Mouse (Mus musculus) lung, postnatal 0 days (tissue): ENCODE measurements around the gene Gspt1. TPM values are rescaled to one million over a fixed set of nuclear protein-coding genes. Genes with fewer than 3 reads are reported as not detected.
"Not testable (repeated sequence)": the region's sequence is repeated elsewhere in the genome, so short reads cannot be mapped to it uniquely, and the experiment has no call there.

Experiments used
- ATAC-seq: fragments of 200-750 bp; cut with Nextera tagmentation; 2 replicates; pipeline ENCODE4 v1.8.0; 2017; ENCODE audit warnings: moderate library complexity
- DNase-seq: peaks from one replicate; pipeline ENCODE4 v3.0.0-alpha.2; 2016; ENCODE audit warnings: low spot score
- H3K27ac ChIP-seq: fragments of 300-500 bp; sonication (generic); 2 replicates; pipeline ENCODE4 v1.5.1; 2014; ENCODE audit warnings: antibody characterized with exemption, mild to moderate bottlenecking, low read length, mixed read lengths
- H3K27me3 ChIP-seq: fragments of 300-500 bp; sonication (generic); replicated peaks from 2 replicates; pipeline ENCODE4 v1.6.1; 2014; ENCODE audit warnings: low read length, mixed read lengths; ENCODE audit not compliant: insufficient read depth
- H3K36me3 ChIP-seq: fragments of 300-500 bp; sonication (generic); 2 replicates; pipeline ENCODE4 v1.6.1; 2014; ENCODE audit warnings: low read length, mixed read lengths; ENCODE audit not compliant: insufficient read depth
- H3K4me1 ChIP-seq: fragments of 300-500 bp; sonication (generic); 2 replicates; pipeline ENCODE4 v1.6.1; 2014; ENCODE audit warnings: antibody characterized with exemption, low read depth, low read length, mixed read lengths; ENCODE audit not compliant: insufficient read depth
- H3K4me2 ChIP-seq: fragments of 300-500 bp; sonication (generic); replicated peaks from 2 replicates; pipeline ENCODE4 v1.6.1; 2014; ENCODE audit warnings: low read depth, mild to moderate bottlenecking, low read length, moderate library complexity, mixed read lengths
- H3K4me3 ChIP-seq: fragments of 300-500 bp; sonication (generic); 2 replicates; pipeline ENCODE4 v1.5.1; 2014; ENCODE audit warnings: low read depth, low read length
- H3K9ac ChIP-seq: fragments of 300-500 bp; sonication (generic); replicated peaks from 2 replicates; pipeline ENCODE4 v1.6.1; 2014; ENCODE audit warnings: low read depth, mild to moderate bottlenecking
- H3K9me3 ChIP-seq: fragments of 300-500 bp; sonication (generic); 2 replicates; pipeline ENCODE4 v1.6.1; 2016; ENCODE audit warnings: low read length, mixed read lengths
- CTCF ChIP-seq: IDR thresholded peaks from 2 replicates; pipeline ENCODE4 v1.5.1; 2016; ENCODE audit warnings: antibody characterized with exemption, mild to moderate bottlenecking
- EP300 ChIP-seq: IDR thresholded peaks from 2 replicates; pipeline ENCODE4 v1.6.1; 2016; ENCODE audit warnings: antibody characterized with exemption, mild to moderate bottlenecking, control low read depth
- WGBS: fragments of 180-500 bp; shearing (Covaris S2); extraction: QIAGEN DNeasy Blood & Tissue Kit; methylation state at CpG from one replicate; pipeline ENCODE4 v1.1.7; 2014; 5-methylcytosine and 5-hydroxymethylcytosine counted together
- polyA plus RNA-seq: library from polyadenylated mRNA; unstranded; fragments of >200 nt; fragmentation: Nextera tagmentation; extraction: Ambion mirVana; gene quantifications from 2 replicates; pipeline ENCODE4 v1.2.1, GENCODE M21; 2015

Gspt1 gene
- polyA plus RNA-seq, result 34.2 and 37.4 TPM in 2 replicates

DNA sequence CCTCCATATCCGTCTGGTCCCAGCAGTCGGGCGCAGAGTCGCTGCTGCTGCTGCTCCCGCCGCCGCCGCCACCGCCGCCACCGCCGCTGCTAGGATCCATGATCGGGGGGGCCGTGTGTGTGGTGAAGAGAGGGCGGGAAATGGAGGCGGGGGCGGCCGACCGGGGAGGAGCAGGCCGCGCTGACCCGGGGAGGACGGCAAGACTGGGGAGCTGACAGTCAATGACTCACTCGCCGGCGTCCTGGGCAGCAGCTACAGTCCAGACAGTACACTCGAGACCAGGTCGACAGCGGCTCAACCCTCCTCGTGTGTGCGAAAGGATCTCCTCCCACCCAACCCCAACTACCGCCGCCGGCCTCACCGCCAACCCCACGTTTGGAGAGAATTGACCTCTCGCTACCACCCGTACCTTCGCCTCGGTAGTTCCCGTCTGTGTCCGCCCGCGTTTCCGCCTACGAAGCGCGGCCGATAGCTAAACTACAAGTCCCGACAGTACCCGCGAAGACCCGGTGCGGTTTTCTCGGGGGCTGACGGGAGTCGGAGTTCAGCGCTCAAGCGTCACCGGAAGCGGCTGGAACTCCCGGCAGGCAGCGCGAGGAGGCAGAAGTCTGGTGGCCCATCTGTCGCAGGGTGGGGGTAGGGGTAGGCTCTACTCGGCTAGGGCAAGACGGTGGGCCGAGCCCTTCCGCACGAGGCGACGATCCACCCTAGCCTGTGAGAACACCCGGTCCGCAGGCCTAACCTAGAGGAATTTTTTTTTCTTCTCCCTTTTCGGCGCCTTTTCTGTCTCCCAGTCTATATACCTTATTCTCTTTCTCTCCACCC lies at the start of gene Gspt1:
Gene Gspt1 (minus strand): TSS at position 428 of the 825 bp plus-strand sequence.
- TF ChIP-seq CTCF (peak; percentile 4; the same call in 1 of the 2 replicates), EP300 (peak; percentile 20; the same call in 1 of the 2 replicates)
- Histone ChIP-seq H3K9ac (peak within 1 kb of the TSS; percentile 88), H3K4me1 (peaks cover 6% of the 10 kb centered on the region; the same call in 1 of the 2 replicates), H3K9me3 (no peaks in the 10 kb centered on the region), H3K27me3 (no peaks in the 10 kb centered on the region), H3K4me2 (peak within 1 kb of the TSS; percentile 84), H3K36me3 (no peaks in the 10 kb centered on the region), H3K27ac (peak within 1 kb of the TSS; percentile 98), H3K4me3 (peak within 1 kb of the TSS; percentile 94)
- ATAC-seq, result peak; percentile 97
- DNase-seq, result peak; percentile 100
- WGBS, result under 1% methylated on average over 69 of the region's 76 CpGs

DNA sequence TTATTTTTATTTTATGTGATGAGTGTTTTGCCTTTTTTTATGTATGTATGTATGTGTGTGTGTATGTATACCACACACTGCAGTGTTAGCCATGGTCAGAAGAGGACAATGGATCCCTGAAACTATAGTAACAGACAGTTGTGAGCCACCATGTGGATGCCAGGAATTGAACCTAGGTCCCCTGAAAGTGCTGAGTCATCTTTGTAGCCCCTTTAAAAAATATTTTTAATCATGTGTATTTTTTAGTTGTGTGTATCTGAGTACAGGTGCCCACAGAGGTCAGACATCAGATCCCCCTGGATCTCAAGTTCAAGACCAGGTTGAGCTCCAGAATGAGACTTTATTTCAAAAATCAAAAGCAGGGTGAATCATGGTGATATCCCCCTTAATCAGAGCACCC lies 49.6 kb upstream of the Gspt1 start:
- no peak overlapping the region for H3K4me2 ChIP-seq
- no peak overlapping the region for H3K9ac ChIP-seq
- no peaks in the 10 kb centered on the region for H3K27me3 ChIP-seq
- H3K4me1 ChIP-seq, result no peaks in the 10 kb centered on the region
- H3K36me3 ChIP-seq, result no peaks in the 10 kb centered on the region
- H3K4me3 ChIP-seq, result no peak overlapping the region
- ATAC-seq (no peak), DNase-seq (no peak)
- H3K27ac ChIP-seq, result no peak overlapping the region
- H3K9me3 ChIP-seq, result no peaks in the 10 kb centered on the region
- no peak for TF ChIP-seq CTCF
- no peak for TF ChIP-seq EP300

DNA sequence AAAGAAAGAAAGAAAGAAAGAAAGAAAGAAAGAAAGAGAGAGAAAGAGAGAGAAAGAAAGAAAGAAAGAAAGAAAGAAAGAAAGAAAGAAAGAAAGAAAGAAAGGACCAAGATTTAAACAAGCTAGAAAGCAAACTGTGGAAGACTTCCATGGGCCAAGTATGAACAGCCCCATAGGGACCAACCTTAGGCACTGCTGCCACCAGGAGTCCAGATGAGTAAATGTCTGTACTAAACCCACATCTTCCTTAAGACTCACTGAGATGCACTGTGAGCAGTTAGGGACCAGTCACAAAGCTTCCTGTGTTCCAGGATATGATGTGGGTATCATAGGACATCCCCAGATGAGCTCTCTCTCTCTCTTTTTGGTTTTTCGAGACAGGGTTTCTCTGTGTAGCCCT lies 43.6 kb upstream of the Gspt1 start:
- 69% methylated on average over 1 of the region's 1 CpGs for WGBS
- H3K27ac ChIP-seq, H3K4me2 ChIP-seq, H3K36me3 ChIP-seq, H3K4me3 ChIP-seq, H3K9me3 ChIP-seq, H3K9ac ChIP-seq, H3K4me1 ChIP-seq, H3K27me3 ChIP-seq: not testable (repeated sequence)
- ATAC-seq (peak; percentile 48; the same call in 1 of the 2 replicates), DNase-seq (peak; percentile 40)
- TF ChIP-seq CTCF, result peak; percentile 64

DNA sequence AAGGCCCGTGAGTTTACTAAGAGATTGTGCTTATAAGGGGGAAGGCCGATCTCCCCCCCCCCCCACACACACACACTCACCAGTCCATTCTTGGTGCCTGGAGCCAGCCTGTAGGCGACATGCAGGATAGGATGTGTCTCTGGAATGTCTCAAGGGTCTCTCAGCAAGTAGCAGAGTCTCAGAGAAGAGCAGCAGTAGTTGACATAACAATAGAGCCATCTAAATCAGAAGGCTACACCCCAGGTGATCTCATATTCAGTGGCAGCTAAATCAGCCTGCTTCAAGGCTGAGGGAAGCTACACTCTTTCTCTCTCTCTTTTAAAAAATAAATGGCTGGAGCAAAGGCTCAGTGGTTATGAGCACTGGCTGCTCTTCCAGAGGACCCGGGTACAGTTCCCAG lies 41.5 kb upstream of the Gspt1 start:
- not testable (repeated sequence) for H3K9me3 ChIP-seq, H3K27ac ChIP-seq, H3K4me2 ChIP-seq, ATAC-seq, H3K4me1 ChIP-seq, H3K27me3 ChIP-seq, H3K9ac ChIP-seq, H3K4me3 ChIP-seq, DNase-seq, H3K36me3 ChIP-seq
- 76% methylated on average over 4 of the region's 4 CpGs for WGBS

DNA sequence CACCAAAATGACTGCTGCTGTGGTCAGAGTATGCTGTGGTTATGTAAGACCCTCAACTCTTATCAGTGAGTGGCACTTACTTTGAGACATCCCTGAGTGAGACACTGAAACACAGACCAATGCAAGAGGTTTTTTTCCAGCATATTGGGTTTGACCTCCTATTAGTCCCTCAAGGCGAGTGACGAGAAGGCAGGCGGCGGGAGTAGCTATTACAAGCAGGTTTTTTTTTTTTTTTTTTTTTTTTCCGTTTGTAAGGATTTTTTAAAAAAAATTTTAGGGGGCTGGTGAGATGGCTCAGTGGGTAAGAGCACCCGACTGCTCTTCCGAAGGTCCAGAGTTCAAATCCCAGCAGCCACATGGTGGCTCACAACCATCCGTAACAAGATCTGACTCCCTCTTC lies 34.7 kb upstream of the Gspt1 start:
- H3K27ac ChIP-seq, H3K36me3 ChIP-seq, H3K9me3 ChIP-seq, H3K4me2 ChIP-seq, ATAC-seq, DNase-seq, H3K4me3 ChIP-seq, H3K27me3 ChIP-seq, H3K4me1 ChIP-seq, H3K9ac ChIP-seq: not testable (repeated sequence)
- 89% methylated on average over 7 of the region's 8 CpGs for WGBS

DNA sequence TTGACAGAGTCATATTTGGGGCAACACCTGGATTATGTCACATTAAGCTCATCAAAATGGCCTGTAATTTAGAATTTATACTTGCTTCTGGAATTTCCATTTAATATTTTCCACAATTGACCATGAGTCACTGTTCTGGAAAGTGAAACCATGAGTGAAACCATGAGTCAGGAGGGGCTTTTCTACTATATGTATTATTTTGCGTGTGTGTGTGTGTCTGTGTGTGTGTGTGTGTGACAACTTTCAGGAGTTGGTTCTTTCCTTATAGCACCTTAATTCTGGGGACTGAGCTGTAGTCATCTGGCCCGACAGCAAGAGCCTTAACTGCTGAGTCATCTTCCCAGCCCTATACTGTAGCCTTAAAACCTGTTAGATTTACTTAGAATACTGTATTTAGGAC lies 31.8 kb upstream of the Gspt1 start:
- WGBS, result 68% methylated on average over 2 of the region's 2 CpGs
- TF ChIP-seq EP300, result no peak
- no peak for TF ChIP-seq CTCF

More for the DNA sequence above, 31.8 kb upstream of the Gspt1 start:
- Histone ChIP-seq H3K4me3 (no peak overlapping the region), H3K27ac (no peak overlapping the region), H3K9ac (no peak overlapping the region), H3K36me3 (no peaks in the 10 kb centered on the region), H3K27me3 (no peaks in the 10 kb centered on the region), H3K4me2 (no peak overlapping the region), H3K4me1 (no peaks in the 10 kb centered on the region), H3K9me3 (0 out of 2 replicates have a peak, but pooled peaks cover 3% of the 10 kb centered on the region)
- no peak for ATAC-seq
- no peak for DNase-seq
